Mouse (Mus musculus): ENCODE measurements at regions not wholly inside any gene's neighbourhood (a gene's known extent, or its start where the extent isn't known, plus 50 kb on each side); places are given as distances from the start of the nearest gene placed in this dataset.

DNA sequence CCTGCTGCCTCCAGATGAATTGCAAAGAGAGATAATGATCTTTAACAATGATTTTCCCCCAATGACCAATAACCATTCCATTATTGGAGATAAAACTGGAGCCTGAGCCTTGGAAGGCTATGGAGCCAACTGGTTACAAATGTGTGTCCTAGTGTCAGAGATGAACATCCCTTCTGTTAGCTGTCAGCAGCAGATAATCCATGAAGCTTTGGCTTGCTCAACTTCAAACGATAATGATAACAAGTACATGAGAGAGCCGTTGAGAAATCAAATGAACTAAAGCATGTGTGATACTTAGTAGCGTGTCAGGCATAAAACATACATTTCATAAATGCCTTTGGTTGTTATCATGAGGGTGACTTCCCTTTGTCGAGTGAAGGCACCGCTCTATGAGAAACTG, 576.2 kb downstream of the Ebf1 start:
- TF ChIP-seq POLR2A (IDR thresholded peaks at IDR 0.05; ENCODE audit: extremely low read depth, insufficient read depth, low read length) (no peak), CTCF (IDR thresholded peaks at IDR 0.05; ENCODE audit: low read depth, low read length) (no peak)
